In the genomic region with DNA sequence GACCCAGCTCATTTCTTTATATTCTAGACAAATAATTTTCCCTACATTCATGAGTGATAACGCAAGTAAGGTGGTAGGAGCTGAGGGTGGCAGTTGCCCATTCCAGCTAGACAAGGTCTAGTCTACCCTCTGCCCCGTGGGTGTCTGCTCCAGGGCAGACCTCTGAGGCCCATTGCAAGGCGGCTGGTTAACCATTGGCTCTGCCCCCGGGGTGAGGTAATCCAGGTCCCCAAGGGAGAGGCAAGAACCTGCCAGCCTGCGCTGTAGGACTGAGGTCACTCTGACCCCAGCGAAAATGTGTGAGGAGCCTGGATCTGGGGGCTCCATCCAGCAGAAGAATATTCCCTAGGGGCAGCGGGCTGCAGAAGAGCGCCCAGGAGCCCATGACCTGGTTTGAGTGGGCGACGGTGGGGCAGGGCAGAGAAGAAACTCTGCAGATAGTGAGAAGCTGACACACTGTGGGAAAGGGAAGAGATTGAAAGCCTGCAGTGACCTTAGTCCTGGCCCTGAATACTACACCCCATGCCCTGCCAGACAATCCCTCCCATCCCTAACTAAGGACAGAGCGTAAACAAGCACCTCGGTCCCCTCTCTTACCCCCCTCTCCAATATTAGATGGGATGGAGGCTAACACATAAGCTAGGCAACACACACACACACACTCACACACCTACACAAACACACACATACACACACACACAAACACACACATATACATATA, we compare ENCODE assay signal across 17 mouse cellular contexts. TPM values are rescaled to one million over a fixed set of nuclear protein-coding genes. Genes with fewer than 3 reads are reported as not detected.
A peak's percentile ranks its signal among the peaks of the same experiment; 100 is the strongest.
DNase-seq lines count a peak whose midpoint lies in the region; ATAC-seq lines count a peak whose summit lies in the region.
"Had no signal": no experiment of that assay in that cellular context is flagged by ENCODE, and none has a peak within 500 bp of the region (broad histone marks: within the 10 kb centered on the region; RNA-seq: fewer than 3 reads in every experiment).

No protein-coding gene starts in this region.

- H3K27me3 ChIP-seq in midbrain, embryonic 11.5 days (ENCODE audit: control insufficient read depth, insufficient read depth, low read length): no peaks in the 10 kb centered on the region
- no peaks in the 10 kb centered on the region for H3K27me3 ChIP-seq in midbrain, embryonic 10.5 days (ENCODE audit: low read depth, poor library complexity, severe bottlenecking)
- H3K27me3 ChIP-seq in kidney, embryonic 15.5 days: no peaks in the 10 kb centered on the region
- no peaks in the 10 kb centered on the region for H3K27me3 ChIP-seq in stomach, embryonic 15.5 days (replicated peaks)
- no peaks in the 10 kb centered on the region for H3K27me3 ChIP-seq in hindbrain, embryonic 10.5 days (ENCODE audit: insufficient read depth, poor library complexity, severe bottlenecking)

- H3K27ac ChIP-seq in midbrain, embryonic 11.5 days (ENCODE audit: low read depth, low read length): no peak overlapping the region
- H3K27ac ChIP-seq in midbrain, embryonic 10.5 days (replicated peaks): no peak overlapping the region
- peak overlapping the region; percentile 95 for H3K27ac ChIP-seq in brown adipose tissue, adult 24 weeks (replicated peaks; ENCODE audit: low read depth, low read length)
- no peak overlapping the region for H3K27ac ChIP-seq in kidney, embryonic 15.5 days
- H3K27ac ChIP-seq in stomach, embryonic 15.5 days: no peak overlapping the region
- no peak overlapping the region for H3K27ac ChIP-seq in hindbrain, embryonic 10.5 days

- H3K9me3 ChIP-seq in midbrain, embryonic 11.5 days (ENCODE audit: control insufficient read depth, low read length): no peaks in the 10 kb centered on the region
- H3K9me3 ChIP-seq in midbrain, embryonic 10.5 days (replicated peaks): no peaks in the 10 kb centered on the region
- H3K9me3 ChIP-seq in kidney, embryonic 15.5 days (replicated peaks): no peaks in the 10 kb centered on the region
- H3K9me3 ChIP-seq in stomach, embryonic 15.5 days: no peaks in the 10 kb centered on the region
- H3K9me3 ChIP-seq in hindbrain, embryonic 10.5 days: no peaks in the 10 kb centered on the region

- H3K36me3 ChIP-seq in midbrain, embryonic 11.5 days (ENCODE audit: control insufficient read depth, insufficient read depth, low read length): no peaks in the 10 kb centered on the region
- no peaks in the 10 kb centered on the region for H3K36me3 ChIP-seq in midbrain, embryonic 10.5 days
- H3K36me3 ChIP-seq in kidney, embryonic 15.5 days: no peaks in the 10 kb centered on the region
- no peaks in the 10 kb centered on the region for H3K36me3 ChIP-seq in stomach, embryonic 15.5 days
- no peaks in the 10 kb centered on the region for H3K36me3 ChIP-seq in hindbrain, embryonic 10.5 days

- no peak for ATAC-seq in midbrain, embryonic 11.5 days (ENCODE audit: low FRiP score)
- peak; percentile 66 for ATAC-seq in kidney, embryonic 15.5 days (replicated peaks; ENCODE audit: low FRiP score)
- ATAC-seq in stomach, embryonic 15.5 days (ENCODE audit: insufficient read depth, low FRiP score, low read depth): peak; percentile 44; the same call in 1 of the 2 replicates
- ATAC-seq: CD4-positive, CD25-positive, alpha-beta regulatory T cell, adult 4 months; forebrain, embryonic 14.5 days; inflammation-experienced regulatory T-cells, adult 6 months had no signal

- no peak overlapping the region for H3K4me3 ChIP-seq in midbrain, embryonic 11.5 days (ENCODE audit: low read depth, low read length)
- no peak overlapping the region for H3K4me3 ChIP-seq in midbrain, embryonic 10.5 days
- H3K4me3 ChIP-seq in brown adipose tissue, adult 24 weeks (ENCODE audit: insufficient read depth, low read depth, low read length): no peak overlapping the region
- H3K4me3 ChIP-seq in kidney, embryonic 15.5 days (replicated peaks): no peak overlapping the region
- H3K4me3 ChIP-seq in stomach, embryonic 15.5 days (replicated peaks): no peak overlapping the region
- H3K4me3 ChIP-seq in hindbrain, embryonic 10.5 days: no peak overlapping the region
- H3K4me3 ChIP-seq: myocyte had no signal

- H3K4me2 ChIP-seq in midbrain, embryonic 11.5 days: no peak overlapping the region
- H3K4me2 ChIP-seq in kidney, embryonic 15.5 days: no peak overlapping the region
- no peak overlapping the region for H3K4me2 ChIP-seq in stomach, embryonic 15.5 days

- H3K9ac ChIP-seq in midbrain, embryonic 11.5 days (ENCODE audit: low read length): no peak overlapping the region
- no peak overlapping the region for H3K9ac ChIP-seq in kidney, embryonic 15.5 days
- H3K9ac ChIP-seq in stomach, embryonic 15.5 days: no peak overlapping the region

- 71% methylated on average over 12 of the region's 12 CpGs for WGBS in midbrain, embryonic 11.5 days
- 76% methylated on average over 12 of the region's 12 CpGs for WGBS in midbrain, embryonic 10.5 days
- WGBS in kidney, embryonic 15.5 days: 48% methylated on average over 12 of the region's 12 CpGs
- WGBS in stomach, embryonic 15.5 days: 60% methylated on average over 12 of the region's 12 CpGs
- WGBS in hindbrain, embryonic 10.5 days: 75% methylated on average over 12 of the region's 12 CpGs

- peak; percentile 72 for DNase-seq in midbrain, embryonic 11.5 days (ENCODE audit: low spot score, missing footprints)
- no peak for DNase-seq in midbrain, embryonic 10.5 days (ENCODE audit: low spot score)
- DNase-seq in frontal cortex, postnatal 36 days (ENCODE audit: low spot score in 2 of 2): no peak
- DNase-seq in hindbrain, embryonic 10.5 days (ENCODE audit: low spot score): no peak
- no peak for DNase-seq in cerebellum, adult 11-12 months
- DNase-seq: gastrocnemius, postnatal 10 days; heart, postnatal 36 days; lung, postnatal 14 days; right cerebral cortex, postnatal 14 days; thymus, postnatal 36 days had no signal

- H3K4me1 ChIP-seq in midbrain, embryonic 11.5 days (ENCODE audit: control insufficient read depth, insufficient read depth, low read length): no peaks in the 10 kb centered on the region
- H3K4me1 ChIP-seq in midbrain, embryonic 10.5 days: 0 out of 2 replicates have a peak, but pooled peaks cover 3% of the 10 kb centered on the region
- H3K4me1 ChIP-seq in brown adipose tissue, adult 24 weeks (ENCODE audit: control insufficient read depth, insufficient read depth, insufficient read length, low read length): peaks cover 5% of the 10 kb centered on the region
- peaks cover 5% of the 10 kb centered on the region; the same call in 1 of the 2 replicates for H3K4me1 ChIP-seq in kidney, embryonic 15.5 days
- H3K4me1 ChIP-seq in stomach, embryonic 15.5 days: peaks cover 5% of the 10 kb centered on the region
- H3K4me1 ChIP-seq in hindbrain, embryonic 10.5 days (replicated peaks): no peaks in the 10 kb centered on the region; the same call in 1 of the 2 replicates

RNA-seq across cellular contexts. Expression of a gene that starts 21.1 kb away (rescaled TPM):
- polyA plus RNA-seq in midbrain, embryonic 11.5 days (2014; fragmentation: Nextera tagmentation; extraction: Ambion mirVana): 0.21 and 0.42 TPM in 2 replicates
- polyA plus RNA-seq in midbrain, embryonic 10.5 days (2016; fragmentation: Nextera tagmentation; extraction: Ambion mirVana): 0.77 and 1.6 TPM in 2 replicates
- not detected in 2 replicates for polyA plus RNA-seq in brown adipose tissue, adult 24 weeks (2012; ENCODE audit: insufficient read depth, insufficient read length, missing spikeins)
- 25.8 and 30.7 TPM in 2 replicates for polyA plus RNA-seq in kidney, embryonic 15.5 days (2015; fragmentation: Nextera tagmentation; extraction: Ambion mirVana)
- polyA plus RNA-seq in stomach, embryonic 15.5 days (2015; fragmentation: Nextera tagmentation; extraction: Ambion mirVana): 131 and 134 TPM in 2 replicates
- 1.9 and 2.5 TPM in 2 replicates for polyA plus RNA-seq in hindbrain, embryonic 10.5 days (2016; fragmentation: Nextera tagmentation; extraction: Ambion mirVana)
- polyA plus RNA-seq: CD4-positive, CD25-positive, alpha-beta regulatory T cell, adult 4 months; inflammation-experienced regulatory T-cells, adult 6 months had no signal

RNA-seq across cellular contexts. Expression of a gene that starts 46.6 kb away (rescaled TPM):
- 95.8 and 96.2 TPM in 2 replicates for polyA plus RNA-seq in midbrain, embryonic 11.5 days (2014; fragmentation: Nextera tagmentation; extraction: Ambion mirVana)
- 94.7 and 97.5 TPM in 2 replicates for polyA plus RNA-seq in midbrain, embryonic 10.5 days (2016; fragmentation: Nextera tagmentation; extraction: Ambion mirVana)
- polyA plus RNA-seq in brown adipose tissue, adult 24 weeks (2012; ENCODE audit: insufficient read depth, insufficient read length, missing spikeins): 32.3 and 39.4 TPM in 2 replicates
- 88.0 and 93.4 TPM in 2 replicates for polyA plus RNA-seq in kidney, embryonic 15.5 days (2015; fragmentation: Nextera tagmentation; extraction: Ambion mirVana)
- 132 and 141 TPM in 2 replicates for polyA plus RNA-seq in stomach, embryonic 15.5 days (2015; fragmentation: Nextera tagmentation; extraction: Ambion mirVana)
- 94.6 and 108 TPM in 2 replicates for polyA plus RNA-seq in hindbrain, embryonic 10.5 days (2016; fragmentation: Nextera tagmentation; extraction: Ambion mirVana)
